Mouse (Mus musculus): ENCODE measurements around the gene Hspb6. TPM values are rescaled to one million over a fixed set of nuclear protein-coding genes. Genes with fewer than 3 reads are reported as not detected.
A peak's percentile ranks its signal among the peaks of the same experiment; 100 is the strongest.

Gene Hspb6
- 37.8 and 41.5 TPM in 2 replicates for polyA plus RNA-seq (2015; fragmentation: Nextera tagmentation; extraction: Ambion mirVana)

- H3K9ac ChIP-seq, result peak within 1 kb of the TSS; percentile 67
Measured at GRCm38 (mm10) chr7:30552102-30553020, at the start of gene Hspb6, which contains the start of gene Proser3. Gene Hspb6 (plus strand): TSS chr7:30552178. Gene Proser3 (minus strand): TSS chr7:30552299.

GRCm38 (mm10) chr7:30508061-30508460 lies 43.9 kb upstream of the Hspb6 start:
- H3K4me3 ChIP-seq (replicated peaks), result no peak overlapping the region
- no peak overlapping the region for H3K27ac ChIP-seq
- 80% methylated on average over 4 of the region's 4 CpGs for WGBS
- H3K4me1 ChIP-seq (replicated peaks), result no peaks in the 10 kb centered on the region
- H3K27me3 ChIP-seq (replicated peaks), result no peaks in the 10 kb centered on the region
- no peaks in the 10 kb centered on the region for H3K36me3 ChIP-seq
- ATAC-seq, result no peak
- no peak overlapping the region for H3K4me2 ChIP-seq (replicated peaks)
- no peaks in the 10 kb centered on the region for H3K9me3 ChIP-seq
- no peak overlapping the region for H3K9ac ChIP-seq

More at GRCm38 (mm10) chr7:30552102-30553020, at the start of gene Hspb6, which contains the start of gene Proser3:
- Histone ChIP-seq H3K27me3 (replicated peaks) (no peaks in the 10 kb centered on the region), H3K4me1 (replicated peaks) (peaks cover 12% of the 10 kb centered on the region), H3K9me3 (no peaks in the 10 kb centered on the region), H3K27ac (peak within 1 kb of the TSS; percentile 96), H3K4me3 (replicated peaks) (peak within 1 kb of the TSS; percentile 57), H3K36me3 (peaks cover 16% of the 10 kb centered on the region), H3K4me2 (replicated peaks) (peak within 1 kb of the TSS; percentile 91)
- under 1% methylated on average over 44 of the region's 44 CpGs for WGBS
- ATAC-seq, result peak; percentile 97

- ATAC-seq, result no peak
- whole genome bisulfite sequencing, result 53% methylated on average over 24 of the region's 24 CpGs
Measured at GRCm38 (mm10) chr7:30515003-30515760, 36.8 kb upstream of the Hspb6 start.

GRCm38 (mm10) chr7:30518325-30518724 lies 33.7 kb upstream of the Hspb6 start:
- Histone ChIP-seq H3K4me3 (replicated peaks) (no peak overlapping the region), H3K27ac (no peak overlapping the region), H3K4me1 (replicated peaks) (no peaks in the 10 kb centered on the region), H3K4me2 (replicated peaks) (no peak overlapping the region), H3K9ac (no peak overlapping the region), H3K27me3 (replicated peaks) (no peaks in the 10 kb centered on the region), H3K9me3 (no peaks in the 10 kb centered on the region), H3K36me3 (no peaks in the 10 kb centered on the region)
- WGBS, result 45% methylated on average over 8 of the region's 8 CpGs
- ATAC-seq, result no peak

More at GRCm38 (mm10) chr7:30515003-30515760, 36.8 kb upstream of the Hspb6 start:
- Histone ChIP-seq H3K9ac (no peak overlapping the region), H3K4me2 (replicated peaks) (no peak overlapping the region), H3K36me3 (no peaks in the 10 kb centered on the region), H3K4me1 (replicated peaks) (no peaks in the 10 kb centered on the region), H3K9me3 (no peaks in the 10 kb centered on the region), H3K27ac (no peak overlapping the region), H3K4me3 (replicated peaks) (no peak overlapping the region), H3K27me3 (replicated peaks) (no peaks in the 10 kb centered on the region)

GRCm38 (mm10) chr7:30520396-30520795 lies 31.6 kb upstream of the Hspb6 start:
- no peak overlapping the region for H3K4me2 ChIP-seq (replicated peaks)
- ATAC-seq, result no peak
- WGBS, result 77% methylated on average over 4 of the region's 4 CpGs
- no peak overlapping the region for H3K27ac ChIP-seq
- H3K9me3 ChIP-seq, result no peaks in the 10 kb centered on the region
- H3K9ac ChIP-seq, result no peak overlapping the region
- H3K27me3 ChIP-seq (replicated peaks), result no peaks in the 10 kb centered on the region
- 0 out of 2 replicates have a peak, but pooled peaks cover 3% of the 10 kb centered on the region for H3K36me3 ChIP-seq
- H3K4me3 ChIP-seq (replicated peaks), result no peak overlapping the region
- no peaks in the 10 kb centered on the region for H3K4me1 ChIP-seq (replicated peaks)

- no peaks in the 10 kb centered on the region for H3K27me3 ChIP-seq (replicated peaks)
- H3K27ac ChIP-seq, result no peak overlapping the region
- H3K4me2 ChIP-seq (replicated peaks), result no peak overlapping the region
- H3K36me3 ChIP-seq, result 0 out of 2 replicates have a peak, but pooled peaks cover 3% of the 10 kb centered on the region
- no peak overlapping the region for H3K9ac ChIP-seq
- H3K9me3 ChIP-seq, result no peaks in the 10 kb centered on the region
- peaks cover 2% of the 10 kb centered on the region for H3K4me1 ChIP-seq (replicated peaks)
- WGBS, result 78% methylated on average over 5 of the region's 5 CpGs
- H3K4me3 ChIP-seq (replicated peaks), result no peak overlapping the region
- ATAC-seq, result no peak
Measured at GRCm38 (mm10) chr7:30520856-30521255, 31.1 kb upstream of the Hspb6 start.

- no peaks in the 10 kb centered on the region for H3K9me3 ChIP-seq
- H3K27me3 ChIP-seq (replicated peaks), result no peaks in the 10 kb centered on the region
- no peak for ATAC-seq
- no peak overlapping the region for H3K27ac ChIP-seq
- no peak overlapping the region for H3K4me2 ChIP-seq (replicated peaks)
- 90% methylated on average over 10 of the region's 10 CpGs for WGBS
- peaks cover 12% of the 10 kb centered on the region for H3K4me1 ChIP-seq (replicated peaks)
- H3K4me3 ChIP-seq (replicated peaks), result no peak overlapping the region
- H3K36me3 ChIP-seq, result 0 out of 2 replicates have a peak, but pooled peaks cover 3% of the 10 kb centered on the region
- H3K9ac ChIP-seq, result no peak overlapping the region
Measured at GRCm38 (mm10) chr7:30522871-30523270, 29.1 kb upstream of the Hspb6 start.

- Histone ChIP-seq H3K4me3 (replicated peaks) (no peak overlapping the region), H3K27ac (no peak overlapping the region), H3K27me3 (replicated peaks) (no peaks in the 10 kb centered on the region), H3K9ac (no peak overlapping the region), H3K4me1 (replicated peaks) (peaks cover 12% of the 10 kb centered on the region), H3K4me2 (replicated peaks) (no peak overlapping the region), H3K36me3 (peaks cover 11% of the 10 kb centered on the region; the same call in 1 of the 2 replicates), H3K9me3 (no peaks in the 10 kb centered on the region)
- WGBS, result 86% methylated on average over 6 of the region's 6 CpGs
- ATAC-seq, result no peak
Measured at GRCm38 (mm10) chr7:30524487-30524886, 27.5 kb upstream of the Hspb6 start.

GRCm38 (mm10) chr7:30525954-30526353 lies 26.0 kb upstream of the Hspb6 start:
- H3K27ac ChIP-seq, result peak overlapping the region; percentile 33; the same call in 1 of the 2 replicates
- WGBS, result 21% methylated on average over 10 of the region's 10 CpGs
- H3K36me3 ChIP-seq, result peaks cover 19% of the 10 kb centered on the region; the same call in 1 of the 2 replicates
- H3K4me2 ChIP-seq (replicated peaks), result peak overlapping the region; percentile 44
- H3K4me3 ChIP-seq (replicated peaks), result peak overlapping the region; percentile 15
- ATAC-seq, result peak; percentile 71
- H3K9me3 ChIP-seq, result no peaks in the 10 kb centered on the region
- no peaks in the 10 kb centered on the region for H3K27me3 ChIP-seq (replicated peaks)
- peak overlapping the region; percentile 32; the same call in 1 of the 2 replicates for H3K9ac ChIP-seq
- peaks cover 12% of the 10 kb centered on the region for H3K4me1 ChIP-seq (replicated peaks)

- Histone ChIP-seq H3K4me1 (replicated peaks) (peaks cover 12% of the 10 kb centered on the region), H3K36me3 (peaks cover 22% of the 10 kb centered on the region), H3K9me3 (no peaks in the 10 kb centered on the region), H3K4me3 (replicated peaks) (peak overlapping the region; percentile 15), H3K27ac (0 out of 2 replicates have a peak overlapping the region, but pooled peaks have one; percentile 33), H3K27me3 (replicated peaks) (no peaks in the 10 kb centered on the region), H3K4me2 (replicated peaks) (peak overlapping the region; percentile 44), H3K9ac (peak overlapping the region; percentile 32; the same call in 1 of the 2 replicates)
- peak; percentile 5; the same call in 1 of the 2 replicates for ATAC-seq
- WGBS, result 28% methylated on average over 17 of the region's 17 CpGs
Measured at GRCm38 (mm10) chr7:30526399-30526798, 25.6 kb upstream of the Hspb6 start.

GRCm38 (mm10) chr7:30526981-30527380 lies 25.0 kb upstream of the Hspb6 start:
- no peaks in the 10 kb centered on the region for H3K27me3 ChIP-seq (replicated peaks)
- no peak for ATAC-seq
- peaks cover 23% of the 10 kb centered on the region for H3K36me3 ChIP-seq
- WGBS, result 76% methylated on average over 14 of the region's 14 CpGs
- no peak overlapping the region for H3K27ac ChIP-seq
- H3K9ac ChIP-seq, result no peak overlapping the region
- no peak overlapping the region for H3K4me3 ChIP-seq (replicated peaks)
- no peaks in the 10 kb centered on the region for H3K9me3 ChIP-seq
- peaks cover 12% of the 10 kb centered on the region for H3K4me1 ChIP-seq (replicated peaks)
- peak overlapping the region; percentile 44 for H3K4me2 ChIP-seq (replicated peaks)
